ENCODE assay signal across 12 mouse cellular contexts in genomic region chr6:50382196-50382595, GRCm38 (mm10).
DNase-seq lines count a peak whose midpoint lies in the region; ATAC-seq and TF ChIP-seq lines count a peak whose summit lies in the region.
"Had no signal": no experiment of that assay in that cellular context is flagged by ENCODE, and none has a peak within 500 bp of the region (broad histone marks: within the 10 kb centered on the region; RNA-seq: fewer than 3 reads in every experiment).

No protein-coding gene starts in this region.

- peak overlapping the region; percentile 64 for H3K27ac ChIP-seq in heart, adult 2 months
- H3K27ac ChIP-seq in lung, embryonic 14.5 days (ENCODE audit: low read depth), result 0 out of 2 replicates have a peak overlapping the region, but pooled peaks have one; percentile 71
- peak overlapping the region; percentile 64 for H3K27ac ChIP-seq in limb, embryonic 12.5 days
- peak overlapping the region; percentile 76; the same call in 1 of the 2 replicates for H3K27ac ChIP-seq in stomach, embryonic 15.5 days

- no peaks in the 10 kb centered on the region for H3K79me2 ChIP-seq in heart, adult 2 months (replicated peaks; ENCODE audit: control insufficient read depth, insufficient read depth, low read length)

- peaks cover 6% of the 10 kb centered on the region for H3K4me1 ChIP-seq in heart, adult 2 months (ENCODE audit: control insufficient read depth, insufficient read depth, low read length)
- H3K4me1 ChIP-seq in lung, embryonic 14.5 days (ENCODE audit: insufficient read depth), result no peaks in the 10 kb centered on the region
- peaks cover 60% of the 10 kb centered on the region for H3K4me1 ChIP-seq in limb, embryonic 12.5 days (replicated peaks)
- H3K4me1 ChIP-seq in stomach, embryonic 15.5 days, result peaks cover 14% of the 10 kb centered on the region

- ATAC-seq in lung, embryonic 14.5 days (ENCODE audit: insufficient read depth), result no peak
- no peak for ATAC-seq in limb, embryonic 12.5 days (ENCODE audit: insufficient number of reproducible peaks, insufficient read depth, low FRiP score, low TSS enrichment, low read depth)
- ATAC-seq in stomach, embryonic 15.5 days (ENCODE audit: insufficient read depth, low FRiP score, low read depth), result no peak
- no peak for ATAC-seq in granulocyte monocyte progenitor cell, adult 5-6 weeks (replicated peaks; ENCODE audit: poor library complexity, severe bottlenecking)

- 44% methylated on average over 8 of the region's 8 CpGs for WGBS in heart, adult 2 months
- 38% methylated on average over 8 of the region's 8 CpGs for WGBS in lung, embryonic 14.5 days
- WGBS in limb, embryonic 12.5 days, result 56% methylated on average over 8 of the region's 8 CpGs
- WGBS in stomach, embryonic 15.5 days, result 36% methylated on average over 8 of the region's 8 CpGs

- no peak for DNase-seq in heart, adult 2 months
- DNase-seq in heart, postnatal 36 days, result no peak
- no peak for DNase-seq in lung, embryonic 14.5 days
- no peak for DNase-seq in lung, postnatal 10 days
- DNase-seq in cerebellum, postnatal 36 days, result no peak
- DNase-seq: cerebellum, postnatal 10 days; gastrocnemius, postnatal 25 days; midbrain, embryonic 14.5 days had no signal

- no peaks in the 10 kb centered on the region for H3K27me3 ChIP-seq in heart, adult 2 months (ENCODE audit: control insufficient read depth, insufficient read depth, low read length)
- H3K27me3 ChIP-seq in lung, embryonic 14.5 days (ENCODE audit: insufficient read depth, low read length), result no peaks in the 10 kb centered on the region
- H3K27me3 ChIP-seq in limb, embryonic 12.5 days, result no peaks in the 10 kb centered on the region
- no peaks in the 10 kb centered on the region for H3K27me3 ChIP-seq in stomach, embryonic 15.5 days (replicated peaks)

- no peaks in the 10 kb centered on the region for H3K36me3 ChIP-seq in heart, adult 2 months (ENCODE audit: control insufficient read depth, insufficient read depth, low read length)
- no peaks in the 10 kb centered on the region for H3K36me3 ChIP-seq in lung, embryonic 14.5 days (ENCODE audit: insufficient read depth)
- H3K36me3 ChIP-seq in limb, embryonic 12.5 days, result no peaks in the 10 kb centered on the region
- no peaks in the 10 kb centered on the region for H3K36me3 ChIP-seq in stomach, embryonic 15.5 days
- H3K36me3 ChIP-seq: forebrain, embryonic 10.5 days had no signal

- no peak for TF ChIP-seq EP300 in heart, adult 2 months (IDR thresholded peaks at IDR 0.05; ENCODE audit: insufficient read depth, low read depth, low read length)

- peak overlapping the region; percentile 34 for H3K4me3 ChIP-seq in heart, adult 2 months
- no peak overlapping the region for H3K4me3 ChIP-seq in lung, embryonic 14.5 days (ENCODE audit: low read depth, low read length)
- H3K4me3 ChIP-seq in limb, embryonic 12.5 days (replicated peaks), result no peak overlapping the region
- no peak overlapping the region for H3K4me3 ChIP-seq in stomach, embryonic 15.5 days (replicated peaks)
- H3K4me3 ChIP-seq: forebrain, embryonic 10.5 days had no signal

- intact Hi-C loops in heart, adult 2 months (cut with DNase I), result no loop called here
- intact Hi-C loops in heart, postnatal 36 days (cut with DNase I), result loop anchor here (1.0 kb wide), 1 partner anchor 72 kb away; no protein-coding TSS in a partner anchor

- H3K9ac ChIP-seq in heart, adult 2 months (ENCODE audit: low read depth, low read length), result 0 out of 2 replicates have a peak overlapping the region, but pooled peaks have one; percentile 15
- no peak overlapping the region for H3K9ac ChIP-seq in lung, embryonic 14.5 days
- no peak overlapping the region for H3K9ac ChIP-seq in limb, embryonic 12.5 days (replicated peaks)
- H3K9ac ChIP-seq in stomach, embryonic 15.5 days, result no peak overlapping the region

- no peak for TF ChIP-seq POLR2A in heart, adult 2 months (IDR thresholded peaks at IDR 0.05; ENCODE audit: insufficient read depth, low read depth, low read length)

- H3K4me2 ChIP-seq in lung, embryonic 14.5 days, result peak overlapping the region; percentile 46; the same call in 1 of the 2 replicates
- peak overlapping the region; percentile 36 for H3K4me2 ChIP-seq in limb, embryonic 12.5 days
- peak overlapping the region; percentile 45 for H3K4me2 ChIP-seq in stomach, embryonic 15.5 days

- H3K9me3 ChIP-seq in lung, embryonic 14.5 days (ENCODE audit: low read depth, low read length), result no peaks in the 10 kb centered on the region
- H3K9me3 ChIP-seq in limb, embryonic 12.5 days, result no peaks in the 10 kb centered on the region
- H3K9me3 ChIP-seq in stomach, embryonic 15.5 days, result no peaks in the 10 kb centered on the region
- H3K9me3 ChIP-seq: forebrain, embryonic 10.5 days had no signal

- TF ChIP-seq CTCF in heart, adult 2 months (IDR thresholded peaks at IDR 0.05), result no peak
- TF ChIP-seq CTCF in lung, embryonic 14.5 days (IDR thresholded peaks at IDR 0.05; ENCODE audit: low read depth), result no peak
